Mouse (Mus musculus): ENCODE measurements at regions not wholly inside any gene's neighbourhood (a gene's known extent, or its start where the extent isn't known, plus 50 kb on each side); places are given as distances from the start of the nearest gene placed in this dataset.
A peak's percentile ranks its signal among the peaks of the same experiment; 100 is the strongest.

DNA sequence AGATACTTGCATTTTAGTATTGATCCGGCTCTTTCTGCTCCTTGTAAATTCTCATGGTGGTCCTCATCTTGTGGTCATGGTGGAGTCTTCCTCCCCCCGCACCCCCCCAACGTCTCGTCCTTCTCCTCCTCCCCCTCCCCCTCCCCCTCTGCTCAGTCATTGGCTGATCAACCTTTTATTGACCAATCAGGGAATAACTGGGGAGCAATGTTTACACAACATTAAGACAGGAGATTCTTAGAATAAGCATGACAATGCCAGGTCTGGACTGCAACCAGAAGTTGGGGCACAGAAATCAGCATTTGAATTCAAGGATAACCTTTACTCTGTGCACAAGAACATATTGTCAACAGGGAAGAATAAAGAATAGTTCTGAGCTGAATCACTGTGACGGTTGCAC is 89.4 kb upstream of the Arid2 start:
- Histone ChIP-seq H3K4me3 (replicated peaks; ENCODE audit: low read length) (peak overlapping the region; percentile 65), H3K36me3 (ENCODE audit: insufficient read depth, low read length) (peaks cover 11% of the 10 kb centered on the region; the same call in 1 of the 2 replicates), H3K4me1 (replicated peaks; ENCODE audit: low read depth, low read length) (peaks cover 32% of the 10 kb centered on the region), H3K27me3 (ENCODE audit: insufficient read depth, low read length) (no peaks in the 10 kb centered on the region), H3K9me3 (ENCODE audit: low read length) (0 out of 2 replicates have a peak, but pooled peaks cover 3% of the 10 kb centered on the region)
- TF ChIP-seq NANOG (IDR thresholded peaks at IDR 0.05; ENCODE audit: borderline replicate concordance, low read length): no peak
- no peak for TF ChIP-seq CTCF (conservative IDR thresholded peaks at IDR 0.05; ENCODE audit: low read length)
- TF ChIP-seq POU5F1 (IDR thresholded peaks at IDR 0.05; ENCODE audit: borderline replicate concordance, low read length): peak; percentile 65; the same call in 1 of the 2 replicates

DNA sequence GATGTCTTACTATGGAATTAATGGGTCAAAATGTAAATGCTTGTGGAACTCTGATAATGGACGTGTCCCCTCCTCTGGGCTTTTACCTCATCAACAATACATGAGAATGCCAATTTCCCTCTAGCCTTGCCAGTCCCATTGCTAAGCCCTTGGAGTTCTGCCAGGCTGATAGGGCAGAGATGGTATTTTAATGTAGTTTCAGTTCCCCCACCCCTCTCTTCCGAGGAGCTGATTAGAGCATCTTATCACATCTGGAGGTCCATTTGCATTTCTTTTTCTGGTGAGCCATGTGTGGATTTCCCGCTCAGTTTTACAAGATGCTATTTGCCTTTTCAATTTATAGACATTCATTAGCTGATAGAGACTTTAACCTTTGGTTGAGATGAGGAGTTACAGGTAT is 86.0 kb upstream of the Arid2 start:
- Histone ChIP-seq H3K4me3 (replicated peaks; ENCODE audit: low read length) (no peak overlapping the region), H3K4me1 (replicated peaks; ENCODE audit: low read depth, low read length) (peaks cover 53% of the 10 kb centered on the region), H3K27me3 (ENCODE audit: insufficient read depth, low read length) (no peaks in the 10 kb centered on the region), H3K9me3 (ENCODE audit: low read length) (no peaks in the 10 kb centered on the region), H3K36me3 (ENCODE audit: insufficient read depth, low read length) (no peaks in the 10 kb centered on the region)
- TF ChIP-seq POU5F1 (IDR thresholded peaks at IDR 0.05; ENCODE audit: borderline replicate concordance, low read length): no peak
- no peak for TF ChIP-seq NANOG (IDR thresholded peaks at IDR 0.05; ENCODE audit: borderline replicate concordance, low read length)
- no peak for TF ChIP-seq CTCF (conservative IDR thresholded peaks at IDR 0.05; ENCODE audit: low read length)

DNA sequence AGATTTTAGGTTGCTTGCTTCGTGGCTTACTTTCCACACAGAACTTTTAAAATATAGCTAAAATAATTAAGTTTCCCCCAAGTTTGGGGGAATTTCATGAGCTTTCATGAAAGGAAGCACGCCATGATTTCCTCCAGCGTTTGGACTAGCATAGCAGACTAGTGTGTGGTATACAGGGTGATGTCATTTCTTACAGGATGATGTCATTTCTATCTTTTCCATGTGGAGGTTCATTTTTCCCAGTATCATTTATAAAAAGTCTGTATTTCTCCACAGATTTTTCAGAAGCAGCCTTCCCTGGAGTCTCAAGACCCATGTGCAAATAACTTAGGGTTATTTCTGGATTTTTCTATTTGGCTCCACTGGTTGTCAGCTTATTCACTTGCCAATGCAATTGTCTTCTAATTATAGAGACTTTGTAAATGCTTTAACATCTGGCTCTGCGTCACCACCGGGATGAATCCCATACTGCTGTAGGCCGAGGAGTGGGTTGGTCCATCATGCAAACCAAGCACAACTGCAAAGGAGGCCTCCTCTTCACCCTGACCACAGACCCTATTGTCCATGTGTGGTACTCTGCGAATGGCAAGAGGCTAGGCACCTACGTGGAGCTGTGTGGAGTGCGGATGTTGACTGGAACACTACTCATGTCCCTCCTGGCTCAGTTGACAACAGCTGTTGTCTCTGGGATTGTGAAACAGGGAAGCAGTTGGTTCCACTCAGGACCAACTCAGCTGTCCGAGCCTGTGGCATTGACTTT is 85.4 kb upstream of the Arid2 start:
- H3K4me3 ChIP-seq (replicated peaks; ENCODE audit: low read length): no peak overlapping the region
- no peaks in the 10 kb centered on the region for H3K36me3 ChIP-seq (ENCODE audit: insufficient read depth, low read length)
- no peaks in the 10 kb centered on the region for H3K27me3 ChIP-seq (ENCODE audit: insufficient read depth, low read length)
- peaks cover 49% of the 10 kb centered on the region for H3K4me1 ChIP-seq (replicated peaks; ENCODE audit: low read depth, low read length)
- TF ChIP-seq POU5F1 (IDR thresholded peaks at IDR 0.05; ENCODE audit: borderline replicate concordance, low read length) (no peak), CTCF (conservative IDR thresholded peaks at IDR 0.05; ENCODE audit: low read length) (no peak), NANOG (IDR thresholded peaks at IDR 0.05; ENCODE audit: borderline replicate concordance, low read length) (no peak)
- H3K9me3 ChIP-seq (ENCODE audit: low read length): no peaks in the 10 kb centered on the region

DNA sequence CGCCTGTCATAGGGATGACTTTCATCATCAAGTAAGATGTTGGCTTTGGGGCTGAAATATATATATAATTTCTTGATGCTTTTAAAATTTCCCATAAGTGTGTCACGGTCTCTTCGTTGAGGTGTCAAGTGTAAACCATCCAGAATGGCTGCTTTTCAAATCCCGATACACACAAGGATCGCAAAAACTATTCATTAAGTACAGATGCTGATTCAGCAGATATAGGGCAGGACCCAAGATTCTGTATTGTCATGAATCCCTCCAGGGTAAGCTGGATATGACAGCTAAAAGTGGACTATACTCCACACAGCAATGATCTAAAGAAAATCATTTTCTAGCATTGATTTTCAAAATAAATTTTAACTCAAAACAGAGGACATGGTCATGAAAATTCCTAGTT is 83.1 kb upstream of the Arid2 start:
- no peaks in the 10 kb centered on the region for H3K36me3 ChIP-seq (ENCODE audit: insufficient read depth, low read length)
- H3K4me3 ChIP-seq (replicated peaks; ENCODE audit: low read length): no peak overlapping the region
- no peaks in the 10 kb centered on the region for H3K9me3 ChIP-seq (ENCODE audit: low read length)
- TF ChIP-seq CTCF (conservative IDR thresholded peaks at IDR 0.05; ENCODE audit: low read length) (no peak), POU5F1 (IDR thresholded peaks at IDR 0.05; ENCODE audit: borderline replicate concordance, low read length) (no peak), NANOG (IDR thresholded peaks at IDR 0.05; ENCODE audit: borderline replicate concordance, low read length) (no peak)
- no peaks in the 10 kb centered on the region for H3K27me3 ChIP-seq (ENCODE audit: insufficient read depth, low read length)
- peaks cover 29% of the 10 kb centered on the region for H3K4me1 ChIP-seq (replicated peaks; ENCODE audit: low read depth, low read length)

DNA sequence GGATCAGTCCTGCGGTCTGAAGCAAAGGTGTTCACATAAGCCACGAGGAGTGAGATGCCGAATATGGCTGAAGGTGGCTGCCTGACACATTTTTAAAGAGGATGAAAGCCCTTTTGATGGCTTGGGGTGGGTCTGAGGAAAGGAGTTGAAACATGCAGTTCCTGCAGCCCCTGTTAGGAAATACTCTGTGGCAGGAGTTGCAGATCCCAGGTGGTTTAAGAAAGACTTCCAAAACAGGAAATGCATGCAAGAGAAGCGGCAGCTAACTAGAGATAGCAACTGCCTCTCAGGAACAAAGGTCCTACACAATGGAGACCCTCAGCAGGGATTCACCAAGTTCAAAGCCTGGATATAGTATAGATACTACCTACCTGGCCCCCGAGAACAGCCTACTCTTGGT is 82.7 kb upstream of the Arid2 start:
- peaks cover 25% of the 10 kb centered on the region for H3K4me1 ChIP-seq (replicated peaks; ENCODE audit: low read depth, low read length)
- TF ChIP-seq NANOG (IDR thresholded peaks at IDR 0.05; ENCODE audit: borderline replicate concordance, low read length): no peak
- TF ChIP-seq POU5F1 (IDR thresholded peaks at IDR 0.05; ENCODE audit: borderline replicate concordance, low read length): no peak
- no peak for TF ChIP-seq CTCF (conservative IDR thresholded peaks at IDR 0.05; ENCODE audit: low read length)
- H3K9me3 ChIP-seq (ENCODE audit: low read length): no peaks in the 10 kb centered on the region
- no peaks in the 10 kb centered on the region for H3K36me3 ChIP-seq (ENCODE audit: insufficient read depth, low read length)
- H3K4me3 ChIP-seq (replicated peaks; ENCODE audit: low read length): no peak overlapping the region
- no peaks in the 10 kb centered on the region for H3K27me3 ChIP-seq (ENCODE audit: insufficient read depth, low read length)

DNA sequence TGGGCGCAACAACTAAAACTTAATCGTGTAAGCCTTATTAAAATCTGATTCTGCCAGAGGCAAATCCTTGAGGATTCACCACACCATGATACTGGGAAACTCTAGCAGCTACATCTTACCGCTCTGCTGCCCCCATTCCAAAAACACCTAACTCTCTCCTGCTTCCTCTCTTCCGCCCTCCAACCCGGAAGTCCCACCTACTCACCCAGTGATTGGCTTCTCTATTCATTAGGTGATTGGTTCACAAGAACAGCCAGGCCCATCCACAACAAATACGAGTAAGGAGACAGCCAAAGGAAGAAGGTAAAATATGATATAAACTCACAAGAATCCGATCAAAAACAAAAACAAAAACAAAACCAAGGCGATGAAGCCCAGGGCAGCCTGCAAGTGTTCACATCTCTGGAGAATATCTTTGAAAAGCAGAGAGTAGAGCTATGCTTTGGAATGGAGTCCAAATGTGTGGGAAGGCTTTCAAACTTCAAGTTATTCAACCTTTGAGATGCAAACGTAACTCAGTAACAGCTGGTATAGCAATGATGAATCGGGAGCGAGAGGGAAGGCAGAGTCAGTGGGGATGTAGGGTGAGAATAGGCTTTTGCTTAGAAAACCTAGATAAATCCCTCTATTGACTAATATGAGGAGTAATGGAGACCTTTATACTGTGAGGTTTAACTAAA is 76.5 kb upstream of the Arid2 start:
- Histone ChIP-seq H3K4me1 (replicated peaks; ENCODE audit: low read depth, low read length) (peaks cover 32% of the 10 kb centered on the region), H3K9me3 (ENCODE audit: low read length) (no peaks in the 10 kb centered on the region), H3K4me3 (replicated peaks; ENCODE audit: low read length) (peak overlapping the region; percentile 79), H3K27me3 (ENCODE audit: insufficient read depth, low read length) (no peaks in the 10 kb centered on the region; the same call in 1 of the 2 replicates), H3K36me3 (ENCODE audit: insufficient read depth, low read length) (no peaks in the 10 kb centered on the region)
- no peak for TF ChIP-seq CTCF (conservative IDR thresholded peaks at IDR 0.05; ENCODE audit: low read length)
- no peak for TF ChIP-seq NANOG (IDR thresholded peaks at IDR 0.05; ENCODE audit: borderline replicate concordance, low read length)
- TF ChIP-seq POU5F1 (IDR thresholded peaks at IDR 0.05; ENCODE audit: borderline replicate concordance, low read length): no peak

DNA sequence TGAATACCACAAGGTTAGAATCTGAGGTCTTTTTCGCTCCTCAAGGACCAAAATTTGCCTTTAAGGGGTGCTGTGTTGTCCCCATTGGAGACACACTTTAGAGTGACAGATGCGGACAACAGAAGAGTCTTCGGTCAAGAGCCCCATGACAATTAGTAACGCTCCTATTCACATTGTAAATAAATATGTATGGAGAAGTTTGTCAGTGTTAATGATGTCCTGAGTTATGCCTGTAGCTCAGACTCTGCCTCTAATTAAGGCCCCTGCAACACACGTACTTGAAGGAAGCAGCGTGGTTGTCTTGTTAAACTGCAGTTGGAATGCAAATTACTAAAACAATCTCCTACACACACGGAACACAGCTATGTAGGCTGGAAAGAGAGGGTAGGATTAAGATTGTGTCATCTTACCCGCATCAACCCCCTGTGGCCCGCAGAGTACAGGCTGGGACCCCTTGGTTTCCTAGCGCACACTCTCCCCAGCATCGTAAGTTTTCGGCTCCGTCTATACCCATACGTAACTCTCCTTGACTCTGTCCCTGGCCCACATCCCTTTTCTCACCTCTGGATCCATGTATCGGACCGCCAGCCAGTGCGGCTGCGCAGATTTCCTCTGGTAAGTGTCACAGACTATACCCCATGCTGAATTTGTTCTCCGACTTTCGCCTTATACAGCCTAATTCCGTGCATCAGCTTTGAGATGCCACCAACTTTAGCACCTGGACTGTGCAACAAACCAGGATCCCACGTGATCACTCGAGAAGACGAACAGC is 73.6 kb upstream of the Arid2 start:
- TF ChIP-seq POU5F1 (IDR thresholded peaks at IDR 0.05; ENCODE audit: borderline replicate concordance, low read length) (no peak), NANOG (IDR thresholded peaks at IDR 0.05; ENCODE audit: borderline replicate concordance, low read length) (no peak), CTCF (conservative IDR thresholded peaks at IDR 0.05; ENCODE audit: low read length) (no peak)
- peak overlapping the region; percentile 30 for H3K4me3 ChIP-seq (replicated peaks; ENCODE audit: low read length)
- H3K36me3 ChIP-seq (ENCODE audit: insufficient read depth, low read length): no peaks in the 10 kb centered on the region
- H3K27me3 ChIP-seq (ENCODE audit: insufficient read depth, low read length): no peaks in the 10 kb centered on the region; the same call in 1 of the 2 replicates
- H3K9me3 ChIP-seq (ENCODE audit: low read length): no peaks in the 10 kb centered on the region
- H3K4me1 ChIP-seq (replicated peaks; ENCODE audit: low read depth, low read length): peaks cover 43% of the 10 kb centered on the region

DNA sequence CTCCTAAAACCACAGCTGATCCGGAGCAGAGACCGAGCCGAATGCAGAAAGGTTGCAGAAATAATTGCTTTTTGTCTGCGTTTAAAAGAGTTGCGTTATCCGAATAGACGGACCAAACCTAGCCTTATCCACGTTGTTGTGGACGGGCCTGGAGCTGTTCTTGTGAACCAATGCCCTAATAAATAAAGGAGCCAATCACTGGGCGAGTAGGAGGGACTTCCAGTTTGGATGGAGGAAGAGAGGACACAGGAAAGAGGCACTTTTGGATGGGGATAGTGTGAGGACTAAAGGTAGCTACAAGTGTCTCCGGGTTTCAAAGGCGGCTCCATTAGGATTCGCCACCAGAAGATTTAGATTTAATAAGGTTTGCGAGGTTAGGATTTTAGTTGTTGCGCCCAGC is 69.4 kb upstream of the Arid2 start:
- no peaks in the 10 kb centered on the region for H3K9me3 ChIP-seq (ENCODE audit: low read length)
- no peaks in the 10 kb centered on the region for H3K36me3 ChIP-seq (ENCODE audit: insufficient read depth, low read length)
- TF ChIP-seq NANOG (IDR thresholded peaks at IDR 0.05; ENCODE audit: borderline replicate concordance, low read length) (no peak), POU5F1 (IDR thresholded peaks at IDR 0.05; ENCODE audit: borderline replicate concordance, low read length) (no peak), CTCF (conservative IDR thresholded peaks at IDR 0.05; ENCODE audit: low read length) (no peak)
- peak overlapping the region; percentile 85 for H3K4me3 ChIP-seq (replicated peaks; ENCODE audit: low read length)
- H3K27me3 ChIP-seq (ENCODE audit: insufficient read depth, low read length): no peaks in the 10 kb centered on the region; the same call in 1 of the 2 replicates
- H3K4me1 ChIP-seq (replicated peaks; ENCODE audit: low read depth, low read length): peaks cover 60% of the 10 kb centered on the region
